Mouse (Mus musculus): ENCODE data around the gene Fnip2. TPM values are rescaled to one million over a fixed set of nuclear protein-coding genes. Genes with fewer than 3 reads are reported as not detected.

Gene Fnip2
- polyA plus RNA-seq, 1 experiment: 35.5 TPM

DNA sequence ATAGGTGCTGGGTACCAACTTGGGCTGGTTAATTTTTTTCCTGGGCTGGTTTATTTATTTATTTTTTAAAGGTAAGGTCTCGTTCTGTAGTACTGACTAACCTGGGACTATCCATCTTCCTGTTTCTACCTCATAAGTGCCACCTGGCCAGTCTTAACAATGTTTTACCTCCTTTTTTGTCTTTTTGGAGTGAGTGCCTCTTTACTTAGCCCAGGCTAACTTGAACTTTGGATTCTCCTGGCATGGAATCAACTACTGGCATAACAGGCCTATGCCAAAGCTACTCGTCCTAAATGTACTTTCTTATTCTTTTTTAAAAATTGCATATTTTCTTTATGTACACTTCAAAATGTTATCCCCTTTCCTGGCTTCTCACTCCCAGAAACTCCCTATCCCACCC lies 22.1 kb upstream of the Fnip2 start:
- H3K9ac ChIP-seq (ENCODE audit: low read depth, poor library complexity, severe bottlenecking): no peak overlapping the region
- no peak overlapping the region for H3K4me3 ChIP-seq (ENCODE audit: low read depth, low read length)
- H3K9me3 ChIP-seq (replicated peaks; ENCODE audit: control insufficient read depth, insufficient read depth, low read length, poor library complexity, severe bottlenecking): no peaks in the 10 kb centered on the region
- H3K27ac ChIP-seq (ENCODE audit: insufficient read depth, low read length): no peak overlapping the region
- TF ChIP-seq POLR2A (IDR thresholded peaks at IDR 0.05; ENCODE audit: insufficient read depth, low read length): no peak
- no peak for TF ChIP-seq CTCF (IDR thresholded peaks at IDR 0.05; ENCODE audit: low read depth, low read length)
- TF ChIP-seq EP300 (IDR thresholded peaks at IDR 0.05; ENCODE audit: insufficient read depth, low read depth, low read length): no peak
- H3K27me3 ChIP-seq (ENCODE audit: control insufficient read depth, insufficient read depth, low read length, poor library complexity, severe bottlenecking): no peaks in the 10 kb centered on the region
- peaks cover 16% of the 10 kb centered on the region for H3K36me3 ChIP-seq (ENCODE audit: control insufficient read depth, insufficient read depth, low read length, poor library complexity, severe bottlenecking)
- no peaks in the 10 kb centered on the region for H3K4me1 ChIP-seq (ENCODE audit: control insufficient read depth, insufficient read depth, low read length)

DNA sequence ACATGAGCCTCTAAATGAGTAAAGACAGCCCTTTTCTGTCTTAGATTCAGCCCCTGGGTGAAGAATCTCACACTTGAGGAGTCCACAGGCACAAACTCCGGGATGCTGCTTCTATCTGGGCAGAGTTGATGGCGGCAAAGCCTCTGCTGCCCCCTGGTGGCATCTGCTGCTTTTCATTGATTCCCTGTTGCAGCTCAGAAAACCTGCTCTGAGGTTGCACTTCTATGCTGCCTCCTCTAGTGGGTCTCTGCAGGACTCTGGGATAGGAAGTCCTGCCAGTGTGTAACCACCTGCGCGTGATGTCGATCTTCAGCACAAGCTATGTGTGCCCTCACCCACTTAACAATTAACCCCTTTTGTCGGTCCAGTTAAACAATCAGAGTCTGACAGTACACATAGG lies 19.2 kb upstream of the Fnip2 start:
- H3K36me3 ChIP-seq (ENCODE audit: control insufficient read depth, insufficient read depth, low read length, poor library complexity, severe bottlenecking): no peaks in the 10 kb centered on the region
- no peaks in the 10 kb centered on the region for H3K27me3 ChIP-seq (ENCODE audit: control insufficient read depth, insufficient read depth, low read length, poor library complexity, severe bottlenecking)
- TF ChIP-seq EP300 (IDR thresholded peaks at IDR 0.05; ENCODE audit: insufficient read depth, low read depth, low read length) (0 out of 2 replicates have a peak, but pooled peaks have one; percentile 27), POLR2A (IDR thresholded peaks at IDR 0.05; ENCODE audit: insufficient read depth, low read length) (no peak), CTCF (IDR thresholded peaks at IDR 0.05; ENCODE audit: low read depth, low read length) (peak; percentile 90)
- H3K4me1 ChIP-seq (ENCODE audit: control insufficient read depth, insufficient read depth, low read length): no peaks in the 10 kb centered on the region
- H3K9ac ChIP-seq (ENCODE audit: low read depth, poor library complexity, severe bottlenecking): no peak overlapping the region
- H3K4me3 ChIP-seq (ENCODE audit: low read depth, low read length): no peak overlapping the region
- H3K9me3 ChIP-seq (replicated peaks; ENCODE audit: control insufficient read depth, insufficient read depth, low read length, poor library complexity, severe bottlenecking): no peaks in the 10 kb centered on the region
- H3K27ac ChIP-seq (ENCODE audit: insufficient read depth, low read length): no peak overlapping the region

- Histone ChIP-seq H3K4me3 (ENCODE audit: low read depth, low read length) (no peak overlapping the region), H3K9ac (ENCODE audit: low read depth, poor library complexity, severe bottlenecking) (no peak overlapping the region), H3K9me3 (replicated peaks; ENCODE audit: control insufficient read depth, insufficient read depth, low read length, poor library complexity, severe bottlenecking) (no peaks in the 10 kb centered on the region), H3K27ac (ENCODE audit: insufficient read depth, low read length) (no peak overlapping the region), H3K4me1 (ENCODE audit: control insufficient read depth, insufficient read depth, low read length) (no peaks in the 10 kb centered on the region), H3K36me3 (ENCODE audit: control insufficient read depth, insufficient read depth, low read length, poor library complexity, severe bottlenecking) (no peaks in the 10 kb centered on the region), H3K27me3 (ENCODE audit: control insufficient read depth, insufficient read depth, low read length, poor library complexity, severe bottlenecking) (no peaks in the 10 kb centered on the region)
- TF ChIP-seq CTCF (IDR thresholded peaks at IDR 0.05; ENCODE audit: low read depth, low read length): no peak
- TF ChIP-seq POLR2A (IDR thresholded peaks at IDR 0.05; ENCODE audit: insufficient read depth, low read length): no peak
- no peak for TF ChIP-seq EP300 (IDR thresholded peaks at IDR 0.05; ENCODE audit: insufficient read depth, low read depth, low read length)
These were observed 12.4 kb upstream of the Fnip2 start for GRCm38 (mm10) chr3:79579891-79580575.

DNA sequence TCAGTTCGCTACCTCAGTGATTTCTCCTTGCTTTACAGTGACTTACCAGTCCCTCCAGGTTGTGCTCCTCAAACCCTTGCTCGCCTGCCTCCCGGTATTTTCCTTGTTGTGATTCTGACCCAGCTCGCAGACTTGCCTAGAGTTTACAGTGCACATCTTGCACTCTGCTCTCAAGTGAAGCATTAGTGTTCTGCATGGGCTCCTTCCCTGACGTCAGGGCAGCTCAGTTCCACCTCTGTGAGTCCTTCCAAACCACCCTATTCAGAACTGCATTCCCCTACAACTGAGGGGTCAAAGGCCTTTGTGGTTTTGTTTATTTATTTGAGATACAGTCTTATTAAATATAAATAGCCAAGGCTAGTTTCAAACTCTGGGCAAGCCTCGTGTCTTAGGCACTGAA lies 10.6 kb upstream of the Fnip2 start:
- H3K4me3 ChIP-seq (ENCODE audit: low read depth, low read length): no peak overlapping the region
- TF ChIP-seq CTCF (IDR thresholded peaks at IDR 0.05; ENCODE audit: low read depth, low read length): no peak
- TF ChIP-seq EP300 (IDR thresholded peaks at IDR 0.05; ENCODE audit: insufficient read depth, low read depth, low read length): no peak
- no peak for TF ChIP-seq POLR2A (IDR thresholded peaks at IDR 0.05; ENCODE audit: insufficient read depth, low read length)
- H3K9me3 ChIP-seq (replicated peaks; ENCODE audit: control insufficient read depth, insufficient read depth, low read length, poor library complexity, severe bottlenecking): no peaks in the 10 kb centered on the region

DNA sequence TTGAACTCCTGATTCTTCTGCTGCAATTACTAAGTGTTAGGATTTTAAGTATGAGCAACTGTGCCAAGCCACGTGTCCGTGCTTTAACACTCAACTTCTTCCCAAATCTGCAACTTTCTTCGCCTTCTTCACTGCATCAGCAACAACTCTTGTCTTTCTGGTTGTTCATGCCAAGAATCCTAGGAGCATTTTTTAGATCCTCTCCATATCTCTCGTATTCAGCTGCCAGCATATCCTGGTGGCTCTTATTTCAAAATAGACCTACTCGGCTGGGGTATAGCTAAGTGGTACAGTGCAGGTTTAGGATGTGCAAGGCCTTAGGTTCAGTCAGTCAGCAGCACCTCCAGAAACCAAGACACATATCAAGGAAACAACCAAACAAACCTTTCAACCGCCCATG lies 10.0 kb upstream of the Fnip2 start:
- Histone ChIP-seq H3K27me3 (ENCODE audit: control insufficient read depth, insufficient read depth, low read length, poor library complexity, severe bottlenecking) (no peaks in the 10 kb centered on the region), H3K9ac (ENCODE audit: low read depth, poor library complexity, severe bottlenecking) (no peak overlapping the region), H3K9me3 (replicated peaks; ENCODE audit: control insufficient read depth, insufficient read depth, low read length, poor library complexity, severe bottlenecking) (no peaks in the 10 kb centered on the region), H3K4me3 (ENCODE audit: low read depth, low read length) (no peak overlapping the region), H3K27ac (ENCODE audit: insufficient read depth, low read length) (no peak overlapping the region), H3K36me3 (ENCODE audit: control insufficient read depth, insufficient read depth, low read length, poor library complexity, severe bottlenecking) (no peaks in the 10 kb centered on the region), H3K4me1 (ENCODE audit: control insufficient read depth, insufficient read depth, low read length) (no peaks in the 10 kb centered on the region)
- TF ChIP-seq EP300 (IDR thresholded peaks at IDR 0.05; ENCODE audit: insufficient read depth, low read depth, low read length) (no peak), CTCF (IDR thresholded peaks at IDR 0.05; ENCODE audit: low read depth, low read length) (no peak), POLR2A (IDR thresholded peaks at IDR 0.05; ENCODE audit: insufficient read depth, low read length) (no peak)

More for the DNA sequence above, 10.6 kb upstream of the Fnip2 start:
- Histone ChIP-seq H3K36me3 (ENCODE audit: control insufficient read depth, insufficient read depth, low read length, poor library complexity, severe bottlenecking) (no peaks in the 10 kb centered on the region), H3K4me1 (ENCODE audit: control insufficient read depth, insufficient read depth, low read length) (no peaks in the 10 kb centered on the region), H3K27ac (ENCODE audit: insufficient read depth, low read length) (no peak overlapping the region), H3K27me3 (ENCODE audit: control insufficient read depth, insufficient read depth, low read length, poor library complexity, severe bottlenecking) (no peaks in the 10 kb centered on the region), H3K9ac (ENCODE audit: low read depth, poor library complexity, severe bottlenecking) (no peak overlapping the region)

GRCm38 (mm10) chr3:79576865-79577264 lies 9.3 kb upstream of the Fnip2 start:
- TF ChIP-seq EP300 (IDR thresholded peaks at IDR 0.05; ENCODE audit: insufficient read depth, low read depth, low read length): no peak
- TF ChIP-seq POLR2A (IDR thresholded peaks at IDR 0.05; ENCODE audit: insufficient read depth, low read length): no peak
- no peak for TF ChIP-seq CTCF (IDR thresholded peaks at IDR 0.05; ENCODE audit: low read depth, low read length)
- Histone ChIP-seq H3K27me3 (ENCODE audit: control insufficient read depth, insufficient read depth, low read length, poor library complexity, severe bottlenecking) (no peaks in the 10 kb centered on the region), H3K27ac (ENCODE audit: insufficient read depth, low read length) (no peak overlapping the region), H3K4me3 (ENCODE audit: low read depth, low read length) (no peak overlapping the region), H3K9ac (ENCODE audit: low read depth, poor library complexity, severe bottlenecking) (peak overlapping the region; percentile 19; the same call in 1 of the 2 replicates), H3K36me3 (ENCODE audit: control insufficient read depth, insufficient read depth, low read length, poor library complexity, severe bottlenecking) (no peaks in the 10 kb centered on the region), H3K4me1 (ENCODE audit: control insufficient read depth, insufficient read depth, low read length) (no peaks in the 10 kb centered on the region), H3K9me3 (replicated peaks; ENCODE audit: control insufficient read depth, insufficient read depth, low read length, poor library complexity, severe bottlenecking) (no peaks in the 10 kb centered on the region)
